Mouse (Mus musculus) liver, embryonic 12.5 days (tissue): ENCODE measurements around the gene Nrsn2. TPM values are rescaled to one million over a fixed set of nuclear protein-coding genes. Genes with fewer than 3 reads are reported as not detected.

Experiments used
- polyA plus RNA-seq: library from polyadenylated mRNA; unstranded; fragments of >200 nt; fragmentation: Nextera tagmentation; extraction: Ambion mirVana; gene quantifications from 2 replicates; pipeline ENCODE4 v1.2.1, GENCODE M21; 2016

The Nrsn2 gene
- polyA plus RNA-seq, 1 experiment from 2014 or later, result 0.08 TPM

Other genes with a start within 250 kb of the Nrsn2 start
- gene Tcf15, start 233.1 kb downstream of the Nrsn2 start, polyA plus RNA-seq, result 0.42 and 0.94 TPM in 2 replicates
- gene Csnk2a1, start 149.8 kb downstream of the Nrsn2 start, polyA plus RNA-seq, result 44.0 and 48.8 TPM in 2 replicates
- gene Tbc1d20, start 82.8 kb downstream of the Nrsn2 start, polyA plus RNA-seq, result 17.9 and 18.4 TPM in 2 replicates
- gene Rbck1, start 44.0 kb downstream of the Nrsn2 start, polyA plus RNA-seq, result 67.4 and 69.6 TPM in 2 replicates
- gene Trib3, start 32.6 kb downstream of the Nrsn2 start, polyA plus RNA-seq, result 6.1 and 7.2 TPM in 2 replicates
- 3.5 and 3.7 TPM in 2 replicates for gene Sox12, start 21.4 kb upstream of the Nrsn2 start, polyA plus RNA-seq
- 29.4 and 29.7 TPM in 2 replicates for gene Zcchc3, start 38.4 kb upstream of the Nrsn2 start, polyA plus RNA-seq
- 0.27 and 0.35 TPM in 2 replicates for gene 6820408C15Rik, start 38.9 kb upstream of the Nrsn2 start, polyA plus RNA-seq
- not detected in 2 replicates for gene Defb23, start 88.0 kb upstream of the Nrsn2 start, polyA plus RNA-seq
- not detected in 2 replicates for gene Defb20, start 100.4 kb upstream of the Nrsn2 start, polyA plus RNA-seq
- gene Defb22, start 113.5 kb upstream of the Nrsn2 start, polyA plus RNA-seq, result not detected in 2 replicates
- gene Defb26, start 135.1 kb upstream of the Nrsn2 start, polyA plus RNA-seq, result not detected in 2 replicates
- not detected in 2 replicates for gene Defb28, start 141.6 kb upstream of the Nrsn2 start, polyA plus RNA-seq
- not detected in 2 replicates for gene Defb29, start 163.5 kb upstream of the Nrsn2 start, polyA plus RNA-seq
- gene Gm17416, start 192.7 kb upstream of the Nrsn2 start, polyA plus RNA-seq, result not detected in 2 replicates
- not detected in 2 replicates for gene Defb21, start 196.1 kb upstream of the Nrsn2 start, polyA plus RNA-seq
- not detected in 2 replicates for gene Defb19, start 203.7 kb upstream of the Nrsn2 start, polyA plus RNA-seq
- not detected in 2 replicates for gene Defb45, start 222.8 kb upstream of the Nrsn2 start, polyA plus RNA-seq
- gene Defb36, start 227.7 kb upstream of the Nrsn2 start, polyA plus RNA-seq, result not detected in 2 replicates
- gene Defb25, start 246.4 kb upstream of the Nrsn2 start, polyA plus RNA-seq, result 0.56 TPM in 1 of 2 replicates, not detected in the other